Mouse (Mus musculus): ENCODE data around the gene Kcnn3.

Kcnn3 gene

GRCm38 (mm10) chr3:89617360-89617759 is 97.4 kb downstream of the Kcnn3 start:
- no peak for DNase-seq

DNA sequence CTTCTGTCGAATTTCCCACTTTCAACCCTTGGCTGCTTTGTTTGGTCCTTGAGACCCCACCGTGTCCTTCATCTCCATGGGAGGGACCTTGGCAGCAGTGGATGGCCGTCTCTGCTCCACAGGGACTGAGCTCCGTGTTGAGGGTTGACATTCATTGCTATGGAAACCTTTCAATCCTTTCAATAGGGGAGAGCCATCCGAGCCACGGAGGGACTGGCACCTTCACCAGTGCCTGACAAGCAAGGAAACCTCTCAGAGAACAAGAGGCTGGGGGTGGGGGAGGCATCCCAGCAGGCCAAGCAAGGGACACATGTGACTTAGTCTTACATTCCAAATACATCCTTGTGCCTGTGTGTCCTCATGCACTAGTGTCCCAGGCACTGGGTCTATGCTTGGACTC is 102.9 kb downstream of the Kcnn3 start:
- DNase-seq, result no peak

GRCm38 (mm10) chr3:89623531-89623930 is 103.6 kb downstream of the Kcnn3 start:
- DNase-seq, result no peak

DNA sequence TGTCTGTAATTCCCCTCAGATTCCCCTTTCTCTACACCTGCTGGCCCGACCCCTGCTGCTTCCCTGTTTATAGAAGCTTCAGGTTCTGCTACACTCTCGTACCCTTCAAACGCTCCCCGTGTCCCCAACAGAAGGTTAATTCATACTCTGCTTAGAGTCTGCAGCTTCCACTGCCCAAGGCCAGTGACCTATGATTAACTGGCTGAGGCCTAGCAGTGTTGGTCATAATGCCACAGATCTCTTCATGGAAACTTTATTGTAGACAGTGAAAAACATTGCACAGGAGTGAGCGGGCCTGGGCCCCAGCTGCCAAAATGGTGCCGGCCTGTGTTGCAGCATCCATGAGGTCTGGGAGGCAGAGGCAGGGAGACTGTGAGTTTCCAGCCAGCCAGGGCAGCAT is 104.0 kb downstream of the Kcnn3 start:
- DNase-seq, result no peak

DNA sequence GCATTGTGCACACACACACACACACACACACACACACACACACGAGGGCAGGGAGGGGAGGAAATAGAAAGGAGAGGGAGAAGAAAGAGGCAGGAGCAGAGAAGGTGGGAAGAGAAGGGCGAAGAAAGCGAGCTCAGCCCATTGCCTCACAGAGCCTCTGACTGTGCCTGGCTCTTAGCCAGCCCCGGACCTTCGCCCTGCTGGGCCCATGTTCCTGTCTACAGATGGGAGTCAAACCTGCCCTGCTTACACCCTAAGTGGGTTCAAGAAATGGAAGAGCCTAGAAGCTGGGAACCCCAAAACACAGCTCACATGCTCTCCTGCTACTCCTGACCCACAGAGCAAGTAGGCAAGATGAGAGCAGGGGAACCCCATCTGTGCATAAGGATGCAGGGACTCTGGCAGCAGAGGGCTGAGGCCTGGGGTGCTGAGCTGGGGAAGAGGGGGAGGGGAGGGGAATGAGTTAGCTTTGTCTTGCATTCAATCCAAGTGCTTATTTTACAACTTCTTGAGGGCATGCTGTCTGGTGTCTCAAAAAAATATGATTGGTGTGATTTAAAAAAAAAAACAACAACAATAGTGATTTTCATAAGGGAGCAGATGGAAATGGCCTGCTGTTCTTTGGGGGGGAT is 105.0 kb downstream of the Kcnn3 start:
- peak in 1 of 2 experiments; percentile 47 for DNase-seq

DNA sequence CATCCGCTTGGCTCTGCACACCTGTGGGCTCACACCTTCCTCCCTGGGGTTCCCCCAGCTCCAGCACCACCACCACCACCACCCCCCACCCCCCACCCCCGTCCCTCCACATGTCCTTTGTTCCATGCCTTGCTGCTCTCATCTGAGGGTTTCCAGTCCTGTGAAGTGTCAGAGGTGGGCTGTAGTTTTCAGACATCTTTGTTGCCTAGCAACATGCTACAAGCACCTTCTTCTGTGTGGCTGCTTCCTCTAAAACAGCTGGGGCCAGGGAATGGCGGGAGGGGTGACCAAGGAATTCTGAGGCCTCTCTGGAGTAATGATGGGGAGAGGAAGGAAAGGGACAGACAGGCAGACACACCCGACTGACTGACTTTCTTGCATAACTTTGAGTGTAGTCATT is 106.6 kb downstream of the Kcnn3 start:
- DNase-seq, result no peak

GRCm38 (mm10) chr3:89629811-89630210 is 109.8 kb downstream of the Kcnn3 start:
- DNase-seq, result no peak

GRCm38 (mm10) chr3:89631750-89632149 is 111.8 kb downstream of the Kcnn3 start:
- DNase-seq, result no peak

DNA sequence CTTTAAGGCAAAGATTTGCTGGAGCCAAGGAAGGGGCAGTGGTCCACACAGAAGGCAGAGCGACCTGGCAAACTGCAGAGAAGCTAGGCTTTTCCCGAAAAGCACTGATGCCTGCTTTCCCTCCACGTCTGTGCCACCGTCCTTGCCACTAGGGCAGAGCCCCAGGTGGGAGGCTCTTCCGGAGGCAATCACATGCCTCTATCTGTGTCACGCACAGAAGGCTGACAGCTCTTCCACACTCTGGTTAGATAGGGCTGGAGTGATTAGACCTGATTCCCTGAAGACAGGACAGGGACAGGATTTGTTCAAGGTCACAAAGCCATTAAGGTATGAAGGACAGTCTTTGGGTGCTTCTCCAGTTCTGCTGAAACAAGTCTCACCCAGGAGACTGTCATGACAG is 113.6 kb downstream of the Kcnn3 start:
- DNase-seq, result no peak

DNA sequence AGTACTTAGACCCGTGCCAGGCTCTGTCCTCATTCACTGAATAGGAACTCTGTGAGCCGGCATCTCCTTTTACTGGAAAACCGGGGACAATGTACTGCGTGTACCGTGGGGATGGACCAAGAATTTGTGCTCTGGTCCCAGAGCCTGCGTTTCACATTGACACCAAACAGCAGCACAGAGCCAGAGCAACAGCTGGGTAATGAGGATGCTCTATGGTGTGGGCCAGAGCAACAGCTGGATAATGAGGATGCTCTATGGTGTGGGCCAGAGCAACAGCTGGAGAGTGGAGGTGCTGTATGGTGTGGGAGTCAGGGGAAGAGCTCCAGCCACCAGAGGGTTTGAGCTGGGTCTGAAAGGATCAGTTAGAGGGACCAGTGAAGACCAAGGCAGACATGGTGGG is 114.0 kb downstream of the Kcnn3 start:
- DNase-seq, result no peak

DNA sequence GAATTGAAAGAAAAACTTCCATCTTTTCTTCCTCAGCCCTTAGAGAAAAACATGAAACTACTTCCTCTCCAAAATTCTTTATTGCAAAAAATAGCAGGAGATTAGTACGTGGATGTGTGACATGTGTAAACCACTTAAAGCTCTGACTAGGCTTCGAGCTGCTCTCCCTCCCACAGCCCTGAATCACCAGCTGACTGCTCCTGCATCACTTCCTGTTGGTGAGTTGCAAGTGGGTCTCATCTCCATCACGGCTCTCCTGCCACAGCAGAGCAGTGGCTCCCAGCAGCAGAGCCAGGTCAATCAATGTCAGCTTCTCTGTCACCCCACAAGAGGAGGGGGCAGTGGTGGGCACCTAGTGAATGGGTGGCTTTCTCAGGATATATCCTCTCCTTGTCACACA is 120.8 kb downstream of the Kcnn3 start:
- DNase-seq, result no peak

DNA sequence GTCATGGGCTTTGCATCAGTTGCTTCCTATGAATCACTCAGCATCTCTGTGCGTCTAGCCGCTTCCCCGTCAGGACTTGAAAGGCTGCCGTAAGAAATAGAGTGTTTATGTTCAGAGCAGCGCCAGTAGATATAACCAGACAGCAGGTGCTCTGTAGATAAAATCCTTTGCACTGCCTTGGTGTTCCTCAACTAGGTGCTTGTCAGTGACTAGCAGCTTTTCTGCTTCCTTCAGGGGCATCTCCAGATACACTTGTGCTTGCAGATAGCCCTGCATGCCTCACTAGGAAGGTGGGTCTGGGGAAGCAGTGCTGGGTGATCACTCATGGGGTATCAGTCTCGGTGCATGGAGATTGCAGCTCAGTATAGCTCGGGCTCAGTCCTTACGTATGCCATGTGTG is 123.4 kb downstream of the Kcnn3 start:
- no peak for DNase-seq

- DNase-seq, result peak; percentile 49 to 64
These were observed 126.9 kb downstream of the Kcnn3 start for GRCm38 (mm10) chr3:89646813-89647255.

DNA sequence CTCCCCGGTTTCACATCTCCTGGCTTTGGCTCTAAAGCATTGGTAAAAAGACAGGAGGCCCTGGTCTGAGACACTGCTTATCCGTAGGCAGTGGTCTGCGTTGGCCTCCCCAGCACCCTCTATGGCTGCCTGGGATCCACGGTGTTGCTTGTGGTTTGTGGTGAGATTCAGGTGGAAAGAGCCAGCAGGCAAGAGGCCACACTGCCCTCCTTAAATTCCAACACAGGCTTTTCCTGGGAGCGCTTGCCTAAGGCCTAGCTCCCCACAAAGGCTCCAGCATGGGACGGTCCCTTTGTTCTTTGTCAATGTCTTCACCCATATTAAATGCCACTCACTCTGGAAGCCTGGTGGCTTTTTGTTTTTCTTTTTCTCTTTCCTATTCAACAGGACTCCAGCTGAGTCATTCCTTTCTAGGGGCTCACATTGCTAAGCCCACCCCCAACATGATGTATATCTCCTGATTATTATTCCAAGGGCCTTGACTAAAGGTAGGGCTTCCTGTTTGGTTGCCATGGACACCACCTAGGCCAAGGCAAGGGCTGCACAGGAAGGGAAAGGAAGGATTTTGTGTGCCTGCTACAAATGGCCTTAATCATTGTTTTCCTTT is 127.4 kb downstream of the Kcnn3 start:
- DNase-seq, result no peak

GRCm38 (mm10) chr3:89649890-89650289 is 129.9 kb downstream of the Kcnn3 start:
- DNase-seq, result no peak

DNA sequence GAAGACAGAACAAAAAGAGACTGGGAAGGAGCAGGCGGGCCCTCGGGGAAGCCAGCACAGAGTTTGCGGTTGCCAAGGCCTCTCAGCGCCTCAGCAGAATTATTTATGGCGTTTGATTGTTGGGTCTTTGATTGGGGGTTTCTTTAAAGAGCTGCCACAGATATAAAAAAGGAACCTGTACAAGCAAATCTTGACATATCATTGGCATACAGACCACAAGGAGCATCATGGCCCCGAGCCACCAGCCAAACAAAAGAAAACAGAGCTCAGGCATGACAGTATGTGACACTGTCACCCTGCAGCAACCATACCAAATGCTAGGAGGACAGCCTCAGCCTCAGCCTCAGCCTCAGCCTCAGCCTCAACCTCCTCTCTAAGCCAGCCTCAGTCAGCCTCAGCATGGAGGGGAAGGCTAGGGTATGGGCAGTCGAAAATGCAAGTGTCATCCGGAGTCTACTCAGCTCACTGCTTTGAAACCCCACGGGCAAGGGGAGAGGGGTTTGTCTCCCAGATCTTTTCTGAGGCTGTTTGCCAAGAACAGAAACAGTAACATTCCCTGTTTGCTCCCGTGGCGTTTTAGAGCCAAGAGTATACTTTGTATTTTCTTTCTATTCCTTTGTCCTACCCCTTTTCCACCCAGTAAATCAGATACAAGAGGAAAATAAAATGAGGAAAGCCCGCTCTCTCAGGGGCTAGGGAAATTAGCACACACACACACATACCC is 133.4 kb downstream of the Kcnn3 start:
- no peak for DNase-seq

- no peak for DNase-seq
These were observed 137.1 kb downstream of the Kcnn3 start for GRCm38 (mm10) chr3:89657092-89657491.

- no peak for DNase-seq
These were observed 138.5 kb downstream of the Kcnn3 start for GRCm38 (mm10) chr3:89658457-89658856.

DNA sequence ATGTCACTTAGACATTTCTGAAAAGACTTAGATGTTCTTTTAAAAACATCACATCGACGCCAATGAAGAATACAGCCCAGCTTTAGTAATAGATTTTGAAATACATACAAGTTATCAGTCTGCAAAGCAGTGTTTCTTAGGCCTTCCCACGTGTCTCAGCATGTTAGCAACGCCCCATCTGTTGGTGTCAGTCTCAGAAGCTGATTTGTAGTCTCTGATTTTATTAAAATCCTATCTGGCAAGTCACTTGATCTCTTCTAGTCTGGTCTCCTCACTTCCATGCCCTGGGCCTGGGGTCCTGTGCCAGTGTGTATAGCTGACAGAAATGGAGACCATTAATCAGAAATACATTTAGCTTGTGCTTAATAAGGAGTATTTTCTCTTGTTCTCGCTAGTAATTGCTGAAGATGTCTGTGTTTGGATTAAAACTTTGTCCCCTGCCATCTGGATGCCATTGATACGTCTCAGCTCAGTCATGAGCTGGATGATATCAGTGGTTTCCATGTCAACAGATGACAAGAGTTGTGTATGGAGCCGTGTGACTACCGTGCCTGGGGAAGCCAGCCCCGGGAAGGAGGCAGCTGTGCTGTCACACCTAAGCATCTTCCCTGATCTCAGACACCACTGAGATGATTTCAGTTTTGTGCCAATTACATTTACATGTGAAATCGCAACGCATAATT is 140.1 kb downstream of the Kcnn3 start:
- DNase-seq, result no peak

GRCm38 (mm10) chr3:89664808-89665207 is 144.8 kb downstream of the Kcnn3 start:
- DNase-seq, result no peak

GRCm38 (mm10) chr3:89667131-89667530 is 147.2 kb downstream of the Kcnn3 start:
- no peak for DNase-seq

GRCm38 (mm10) chr3:89671334-89671733 is 151.4 kb downstream of the Kcnn3 start:
- no peak for DNase-seq

- no peak for DNase-seq
These were observed 152.8 kb downstream of the Kcnn3 start for GRCm38 (mm10) chr3:89672573-89673317.
